Mouse (Mus musculus) brain, embryonic 14.5 days (tissue): ENCODE data around the gene Dctd.

Experiments
- CTCF ChIP-seq: fragments of 200-500 bp; IDR thresholded peaks from 2 replicates; pipeline ENCODE4 v1.5.1; 2012; ENCODE audit warnings: inconsistent platforms, mild to moderate bottlenecking, moderate library complexity, borderline replicate concordance; ENCODE audit not compliant: insufficient read depth, insufficient read length; ENCODE audit errors: extremely low read depth
- POLR2A ChIP-seq: fragments of 200-500 bp; IDR thresholded peaks from 2 replicates; pipeline ENCODE4 v1.6.1; 2012; ENCODE audit warnings: mild to moderate bottlenecking, inconsistent platforms, borderline replicate concordance; ENCODE audit not compliant: poor library complexity, insufficient read depth, insufficient read length, severe bottlenecking; ENCODE audit errors: extremely low read depth

DNA sequence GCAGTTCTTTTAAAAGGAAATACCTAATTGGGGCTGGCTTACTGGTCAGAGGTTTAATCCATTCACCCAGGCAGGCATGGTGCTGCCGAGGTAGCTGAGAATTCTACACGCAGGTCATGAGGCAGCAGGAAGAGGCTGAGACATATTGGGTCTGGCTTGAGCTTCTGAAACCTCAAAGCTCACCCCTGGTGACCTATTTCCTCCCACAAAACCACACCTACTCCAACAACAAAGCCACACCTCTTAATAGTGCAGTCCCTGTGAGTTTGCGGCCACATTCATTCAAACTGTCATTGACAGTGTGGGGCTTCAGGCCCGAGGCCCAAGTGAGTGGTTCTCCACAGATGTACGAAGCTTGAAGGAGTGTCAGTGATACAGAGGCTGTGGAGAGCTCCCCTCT, 34.4 kb downstream of the Dctd start:
- TF ChIP-seq CTCF (no peak), POLR2A (no peak)
